Mouse (Mus musculus): Measurements from ENCODE around the gene Tysnd1. TPM values are rescaled to one million over a fixed set of nuclear protein-coding genes. Genes with fewer than 3 reads are reported as not detected.
A peak's percentile ranks its signal among the peaks of the same experiment; 100 is the strongest.

Gene Tysnd1
- polyA plus RNA-seq, 1 experiment from 2014 or later, result 32.0 TPM

DNA sequence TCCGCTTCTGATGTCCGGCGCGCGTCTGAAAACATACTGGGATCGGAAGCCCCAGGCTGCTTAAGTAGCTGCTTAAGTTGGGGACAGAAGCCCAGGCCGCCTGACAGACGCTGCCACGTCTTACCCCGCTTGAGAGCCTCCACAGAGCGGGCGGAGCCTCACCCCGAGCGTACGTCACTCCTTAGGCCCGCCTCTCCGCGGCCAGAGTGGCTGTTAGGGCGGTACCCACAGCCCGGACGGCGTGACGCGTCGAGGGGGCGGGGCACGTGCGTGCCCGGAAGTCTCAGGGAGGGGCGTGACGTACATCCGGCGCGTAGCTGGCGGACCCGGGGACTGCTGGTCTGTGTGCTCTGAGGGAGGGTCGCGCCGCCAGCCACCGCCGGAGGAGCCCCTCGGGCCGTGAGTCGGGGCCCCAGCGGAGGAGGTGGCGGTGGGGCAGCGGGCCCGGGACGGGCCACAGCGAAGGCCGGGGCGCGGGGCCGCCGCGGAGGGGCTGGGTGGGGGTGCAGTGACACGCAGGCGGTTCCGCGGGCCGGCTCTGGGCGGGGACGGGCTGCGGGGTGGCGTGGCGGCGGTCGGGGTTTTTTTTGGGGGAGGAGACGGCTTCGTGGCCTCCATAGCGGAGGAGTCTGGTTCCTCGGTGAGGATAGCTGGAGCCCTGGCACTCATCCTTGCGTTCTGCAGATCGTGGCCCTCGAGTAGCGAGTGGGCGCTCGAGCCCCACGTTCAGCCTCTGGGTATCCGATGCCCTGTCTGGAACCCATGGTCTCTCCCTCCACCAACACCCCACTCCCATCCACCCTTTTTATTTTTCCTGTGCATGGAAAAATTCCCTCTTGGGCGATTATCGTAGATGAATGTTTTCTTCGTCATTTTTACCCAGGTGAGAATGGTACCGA lies 15.1 kb upstream of the Tysnd1 start, which contains the start of gene Sar1a:
Gene Sar1a, plus strand, starts transcription at position 285 of the 899 bp plus-strand sequence.
- H3K9me3 ChIP-seq (ENCODE audit: control insufficient read depth, low read length), result no peaks in the 10 kb centered on the region
- H3K9ac ChIP-seq, result peak within 1 kb of the TSS; percentile 94
- WGBS, result under 1% methylated on average over 67 of the region's 84 CpGs
- DNase-seq (ENCODE audit: low spot score) (peak; percentile 99), ATAC-seq (ENCODE audit: low FRiP score) (peak; percentile 100)
- H3K27me3 ChIP-seq (ENCODE audit: control insufficient read depth, insufficient read depth, low read length), result no peaks in the 10 kb centered on the region
- H3K4me3 ChIP-seq (replicated peaks; ENCODE audit: low read length), result peak within 1 kb of the TSS; percentile 93
- peak within 1 kb of the TSS; percentile 84 for H3K27ac ChIP-seq
- H3K36me3 ChIP-seq (replicated peaks; ENCODE audit: control insufficient read depth, insufficient read depth), result peaks cover 21% of the 10 kb centered on the region
- H3K4me2 ChIP-seq (replicated peaks), result peak within 1 kb of the TSS; percentile 95
- H3K4me1 ChIP-seq (replicated peaks; ENCODE audit: control insufficient read depth, insufficient read depth, low read length), result peaks cover 13% of the 10 kb centered on the region

DNA sequence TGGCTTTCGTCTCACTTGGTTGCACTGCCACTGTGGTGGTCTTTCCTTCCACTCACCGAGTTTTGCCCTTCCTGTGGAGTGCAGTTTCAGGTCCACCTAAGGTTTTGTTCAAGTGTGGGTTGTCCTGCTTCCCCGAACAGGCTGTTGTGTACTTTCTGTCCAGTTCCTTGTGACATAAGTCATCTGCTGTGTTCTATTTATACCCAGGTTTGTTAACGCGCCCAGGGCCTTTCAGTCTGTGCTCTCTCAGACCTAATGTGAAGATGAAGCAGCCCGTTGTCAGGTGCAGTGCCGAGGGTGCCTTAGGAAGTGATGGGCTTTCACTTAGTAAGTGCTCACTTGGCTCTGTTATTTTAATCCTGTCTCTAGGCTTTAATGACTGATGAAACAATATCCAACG lies 5.9 kb upstream of the Tysnd1 start:
- Histone ChIP-seq H3K27ac (no peak overlapping the region), H3K27me3 (ENCODE audit: control insufficient read depth, insufficient read depth, low read length) (no peaks in the 10 kb centered on the region), H3K4me2 (replicated peaks) (no peak overlapping the region), H3K9me3 (ENCODE audit: control insufficient read depth, low read length) (no peaks in the 10 kb centered on the region), H3K4me1 (replicated peaks; ENCODE audit: control insufficient read depth, insufficient read depth, low read length) (no peaks in the 10 kb centered on the region), H3K36me3 (replicated peaks; ENCODE audit: control insufficient read depth, insufficient read depth) (peaks cover 90% of the 10 kb centered on the region), H3K9ac (no peak overlapping the region), H3K4me3 (replicated peaks; ENCODE audit: low read length) (no peak overlapping the region)
- DNase-seq (ENCODE audit: low spot score) (no peak), ATAC-seq (ENCODE audit: low FRiP score) (no peak)
- WGBS, result 90% methylated on average over 8 of the region's 8 CpGs

DNA sequence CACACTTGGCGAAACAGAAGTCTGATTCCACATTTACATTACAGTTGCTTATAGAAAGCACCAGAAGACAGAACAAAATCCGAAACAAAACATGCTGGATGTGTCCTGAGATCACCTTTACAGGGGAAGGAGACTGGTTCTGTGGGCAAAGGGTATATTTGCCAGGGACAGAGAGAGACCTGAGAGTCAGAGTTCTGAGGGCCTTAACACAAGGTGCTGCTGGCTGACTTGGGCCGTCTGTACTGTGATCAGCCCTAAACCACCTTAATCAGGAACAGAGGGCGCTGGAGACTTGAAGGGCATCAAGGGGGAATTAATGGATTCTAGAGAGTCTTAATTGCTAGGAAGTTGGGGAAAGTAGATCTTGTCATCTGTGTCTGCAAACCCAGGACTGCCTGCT lies 1.8 kb upstream of the Tysnd1 start:
- WGBS, result 79% methylated on average over 4 of the region's 4 CpGs
- DNase-seq (ENCODE audit: low spot score) (no peak), ATAC-seq (ENCODE audit: low FRiP score) (no peak)
- Histone ChIP-seq H3K27me3 (ENCODE audit: control insufficient read depth, insufficient read depth, low read length) (no peaks in the 10 kb centered on the region), H3K36me3 (replicated peaks; ENCODE audit: control insufficient read depth, insufficient read depth) (peaks cover 51% of the 10 kb centered on the region), H3K4me2 (replicated peaks) (no peak overlapping the region), H3K9ac (no peak overlapping the region), H3K4me1 (replicated peaks; ENCODE audit: control insufficient read depth, insufficient read depth, low read length) (peaks cover 17% of the 10 kb centered on the region), H3K27ac (no peak overlapping the region), H3K4me3 (replicated peaks; ENCODE audit: low read length) (no peak overlapping the region), H3K9me3 (ENCODE audit: control insufficient read depth, low read length) (no peaks in the 10 kb centered on the region)

DNA sequence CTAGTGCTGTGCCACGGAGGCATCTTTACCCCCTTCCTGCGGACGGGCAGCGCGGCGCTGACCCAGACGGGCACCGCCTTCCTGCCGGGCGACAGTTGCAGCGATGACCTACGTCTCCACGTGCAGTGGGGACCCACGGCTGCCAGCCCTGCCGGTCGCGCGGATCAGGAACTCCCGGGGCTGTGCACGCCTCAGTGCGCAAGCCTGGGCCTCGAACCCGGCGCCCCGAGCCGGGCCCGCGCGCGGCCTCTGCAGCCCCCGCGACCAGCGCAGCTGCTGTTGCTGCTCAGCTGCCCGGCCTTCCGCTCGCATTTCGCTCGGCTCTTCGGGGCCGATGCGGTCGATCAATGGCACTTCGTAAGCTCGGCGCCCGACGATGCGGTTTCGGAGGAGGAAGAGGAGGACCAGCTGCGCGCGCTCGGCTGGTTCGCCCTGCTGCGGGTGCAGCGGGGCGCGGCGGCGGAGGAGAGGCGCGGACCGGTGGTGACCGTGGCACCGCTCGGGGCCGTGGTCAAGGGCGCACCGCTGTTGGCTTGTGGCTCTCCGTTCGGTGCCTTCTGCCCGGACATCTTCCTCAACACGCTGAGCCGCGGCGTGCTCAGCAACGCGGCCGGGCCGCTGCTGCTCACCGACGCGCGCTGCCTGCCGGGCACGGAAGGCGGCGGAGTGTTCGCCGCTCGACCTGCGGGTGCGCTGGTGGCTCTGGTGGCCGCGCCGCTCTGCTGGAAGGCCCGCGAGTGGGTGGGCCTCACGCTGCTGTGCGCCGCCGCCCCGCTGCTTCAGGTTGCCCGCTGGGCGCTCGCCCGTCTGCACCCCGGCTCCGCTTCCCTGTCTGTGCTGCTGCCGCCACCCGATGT lies 617 bp downstream of the Tysnd1 start:
- Histone ChIP-seq H3K4me2 (replicated peaks) (peak overlapping the region; percentile 100), H3K27ac (peak overlapping the region; percentile 59; the same call in 1 of the 2 replicates), H3K36me3 (replicated peaks; ENCODE audit: control insufficient read depth, insufficient read depth) (peaks cover 33% of the 10 kb centered on the region), H3K4me1 (replicated peaks; ENCODE audit: control insufficient read depth, insufficient read depth, low read length) (peaks cover 17% of the 10 kb centered on the region), H3K9me3 (ENCODE audit: control insufficient read depth, low read length) (no peaks in the 10 kb centered on the region), H3K27me3 (ENCODE audit: control insufficient read depth, insufficient read depth, low read length) (no peaks in the 10 kb centered on the region), H3K4me3 (replicated peaks; ENCODE audit: low read length) (peak overlapping the region; percentile 98), H3K9ac (peak overlapping the region; percentile 79)
- under 1% methylated on average over 97 of the region's 111 CpGs for WGBS
- DNase-seq (ENCODE audit: low spot score) (no peak), ATAC-seq (ENCODE audit: low FRiP score) (peak; percentile 64; the same call in 1 of the 2 replicates)

DNA sequence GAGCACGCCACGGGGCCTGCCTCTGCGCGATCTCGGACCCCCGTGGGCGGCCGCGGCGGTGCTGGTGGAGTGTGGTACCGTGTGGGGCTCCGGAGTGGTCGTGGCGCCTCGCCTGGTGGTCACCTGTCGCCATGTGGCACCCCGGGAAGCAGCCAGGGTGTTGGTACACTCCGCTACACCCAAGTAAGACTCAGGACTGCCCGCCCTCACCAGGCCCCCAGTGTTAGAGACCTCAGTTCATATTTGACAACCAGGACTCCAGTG lies 1.2 kb downstream of the Tysnd1 start:
- DNase-seq (ENCODE audit: low spot score), result no peak
- Histone ChIP-seq H3K4me2 (replicated peaks) (peak overlapping the region; percentile 100), H3K27me3 (ENCODE audit: control insufficient read depth, insufficient read depth, low read length) (no peaks in the 10 kb centered on the region), H3K9ac (peak overlapping the region; percentile 79), H3K9me3 (ENCODE audit: control insufficient read depth, low read length) (no peaks in the 10 kb centered on the region), H3K4me3 (replicated peaks; ENCODE audit: low read length) (peak overlapping the region; percentile 98), H3K36me3 (replicated peaks; ENCODE audit: control insufficient read depth, insufficient read depth) (peaks cover 28% of the 10 kb centered on the region), H3K27ac (no peak overlapping the region), H3K4me1 (replicated peaks; ENCODE audit: control insufficient read depth, insufficient read depth, low read length) (peaks cover 17% of the 10 kb centered on the region)
- ATAC-seq (ENCODE audit: low FRiP score), result no peak
- 15% methylated on average over 19 of the region's 19 CpGs for WGBS

DNA sequence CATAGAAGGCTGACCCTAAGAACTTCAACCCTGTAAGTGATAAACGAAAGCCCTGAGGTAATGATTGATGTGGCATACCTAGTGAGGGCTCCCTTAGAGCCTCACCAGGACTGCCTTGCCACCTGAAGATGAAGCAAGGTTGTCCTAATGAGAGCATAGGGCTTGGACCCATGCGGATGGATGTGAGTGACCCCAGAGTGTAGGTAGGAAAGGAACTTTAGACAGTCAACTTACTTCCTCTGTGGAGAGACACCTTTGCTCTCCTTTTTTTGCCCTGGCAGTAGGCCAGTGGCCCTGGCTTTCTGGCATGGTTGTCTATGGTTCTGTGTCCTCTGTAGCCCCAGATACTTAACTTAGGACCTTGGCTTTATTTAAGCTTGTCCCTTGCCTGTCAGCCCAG lies 1.7 kb downstream of the Tysnd1 start:
- Histone ChIP-seq H3K4me1 (replicated peaks; ENCODE audit: control insufficient read depth, insufficient read depth, low read length) (peaks cover 17% of the 10 kb centered on the region), H3K4me3 (replicated peaks; ENCODE audit: low read length) (peak overlapping the region; percentile 98), H3K36me3 (replicated peaks; ENCODE audit: control insufficient read depth, insufficient read depth) (peaks cover 28% of the 10 kb centered on the region), H3K9me3 (ENCODE audit: control insufficient read depth, low read length) (no peaks in the 10 kb centered on the region), H3K4me2 (replicated peaks) (peak overlapping the region; percentile 100), H3K9ac (peak overlapping the region; percentile 79; the same call in 1 of the 2 replicates), H3K27me3 (ENCODE audit: control insufficient read depth, insufficient read depth, low read length) (no peaks in the 10 kb centered on the region), H3K27ac (no peak overlapping the region)
- 82% methylated on average over 2 of the region's 2 CpGs for WGBS
- ATAC-seq (ENCODE audit: low FRiP score) (no peak), DNase-seq (ENCODE audit: low spot score) (no peak)

DNA sequence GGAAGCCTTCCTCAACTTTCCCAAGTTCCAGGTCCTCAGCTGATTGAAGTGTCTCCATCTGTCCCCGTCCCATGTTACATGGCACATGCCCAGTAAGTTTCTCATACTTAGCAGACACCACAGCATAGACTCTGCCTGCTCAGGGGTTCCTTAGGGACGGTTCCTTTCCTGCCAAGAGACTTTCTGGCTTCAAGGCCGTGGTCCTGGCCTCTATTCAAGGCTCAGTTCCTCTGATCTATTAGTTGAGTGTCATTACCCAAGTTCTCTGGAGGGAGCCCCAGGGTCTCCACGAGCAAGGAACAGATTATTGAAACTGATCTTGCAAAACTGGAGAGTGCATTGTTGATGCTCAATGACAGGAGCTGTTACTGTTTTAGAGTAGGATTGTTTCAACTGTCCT lies 9.3 kb downstream of the Tysnd1 start:
- no peak overlapping the region for H3K4me3 ChIP-seq (replicated peaks; ENCODE audit: low read length)
- no peak overlapping the region for H3K9ac ChIP-seq
- no peak overlapping the region for H3K27ac ChIP-seq
- ATAC-seq (ENCODE audit: low FRiP score) (no peak), DNase-seq (ENCODE audit: low spot score) (no peak)
- H3K4me2 ChIP-seq (replicated peaks), result no peak overlapping the region
- peaks cover 16% of the 10 kb centered on the region for H3K36me3 ChIP-seq (replicated peaks; ENCODE audit: control insufficient read depth, insufficient read depth)
- H3K4me1 ChIP-seq (replicated peaks; ENCODE audit: control insufficient read depth, insufficient read depth, low read length), result no peaks in the 10 kb centered on the region
- no peaks in the 10 kb centered on the region for H3K27me3 ChIP-seq (ENCODE audit: control insufficient read depth, insufficient read depth, low read length)
- 82% methylated on average over 4 of the region's 4 CpGs for WGBS
- H3K9me3 ChIP-seq (ENCODE audit: control insufficient read depth, low read length), result no peaks in the 10 kb centered on the region

DNA sequence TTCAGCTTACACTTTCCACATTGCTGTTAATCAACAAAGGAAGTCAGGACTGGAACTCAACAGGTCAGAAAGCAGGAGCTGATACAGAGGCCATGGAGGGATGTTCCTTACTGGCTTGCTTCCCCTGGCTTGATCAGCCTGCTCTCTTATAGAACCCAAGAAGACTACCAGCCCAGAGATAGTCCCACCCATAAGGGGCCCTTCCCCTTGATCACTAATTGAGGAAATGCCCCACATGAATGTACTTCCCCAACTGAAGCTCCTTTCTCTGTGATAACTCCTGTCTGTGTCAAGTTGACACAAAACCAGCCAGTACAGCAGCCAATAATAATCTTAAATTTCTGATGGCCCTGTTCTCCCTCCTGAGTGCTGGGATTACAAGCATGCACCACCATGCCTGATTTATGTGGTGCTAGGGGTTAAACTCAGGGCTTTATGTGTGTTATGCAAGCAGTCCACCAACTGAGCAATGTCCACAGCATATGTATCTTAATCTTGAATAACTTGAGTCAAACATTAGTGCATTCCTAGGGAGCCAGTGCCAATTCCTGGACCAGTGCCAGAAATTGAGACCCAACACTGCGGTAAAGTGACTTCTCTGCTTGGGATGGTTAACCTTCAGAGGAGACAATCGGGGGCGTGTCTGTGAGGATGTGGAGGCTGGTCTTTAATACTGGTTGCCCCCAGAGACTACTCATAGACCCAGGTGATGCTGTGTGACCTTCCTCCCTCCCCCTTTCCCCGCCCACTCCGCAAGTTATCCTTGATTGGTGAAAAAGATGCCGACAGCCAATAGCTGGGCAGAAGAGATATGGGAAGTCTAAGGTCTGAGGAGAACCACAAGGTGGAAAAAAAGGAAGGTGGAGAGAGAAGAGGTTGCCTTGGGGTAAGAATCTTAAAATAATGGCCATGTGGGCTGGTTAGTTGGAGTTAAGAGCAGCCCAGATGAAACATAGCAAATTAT lies 11.4 kb downstream of the Tysnd1 start:
- Histone ChIP-seq H3K9ac (no peak overlapping the region), H3K4me2 (replicated peaks) (no peak overlapping the region), H3K27me3 (ENCODE audit: control insufficient read depth, insufficient read depth, low read length) (no peaks in the 10 kb centered on the region), H3K27ac (no peak overlapping the region), H3K9me3 (ENCODE audit: control insufficient read depth, low read length) (no peaks in the 10 kb centered on the region), H3K4me1 (replicated peaks; ENCODE audit: control insufficient read depth, insufficient read depth, low read length) (no peaks in the 10 kb centered on the region), H3K36me3 (replicated peaks; ENCODE audit: control insufficient read depth, insufficient read depth) (peaks cover 14% of the 10 kb centered on the region), H3K4me3 (replicated peaks; ENCODE audit: low read length) (no peak overlapping the region)
- 77% methylated on average over 6 of the region's 6 CpGs for WGBS
- ATAC-seq (ENCODE audit: low FRiP score) (no peak), DNase-seq (ENCODE audit: low spot score) (no peak)

Data from hindbrain, embryonic 14.5 days (tissue).